Mouse (Mus musculus) heart, embryonic 16.5 days (tissue): Measurements from ENCODE around the gene Evi5. TPM values are rescaled to one million over a fixed set of nuclear protein-coding genes. Genes with fewer than 3 reads are reported as not detected.

Source experiments
- ATAC-seq: fragments of 200-750 bp; cut with Nextera tagmentation; replicated peaks from 2 replicates; pipeline ENCODE4 v1.8.0; 2017; ENCODE audit warnings: moderate number of reproducible peaks; ENCODE audit not compliant: insufficient read depth, low FRiP score; ENCODE audit errors: extremely low read depth
- H3K27ac ChIP-seq: fragments of 300-500 bp; sonication (generic); 2 replicates; pipeline ENCODE4 v1.5.1; 2014; ENCODE audit warnings: mild to moderate bottlenecking, low read length, control low read depth, moderate library complexity
- H3K27me3 ChIP-seq: fragments of 300-500 bp; sonication (generic); 2 replicates; pipeline ENCODE4 v1.6.1; 2014; ENCODE audit warnings: low read length, mixed read lengths; ENCODE audit not compliant: control insufficient read depth, insufficient read depth
- H3K36me3 ChIP-seq: fragments of 300-500 bp; sonication (generic); 2 replicates; pipeline ENCODE4 v1.6.1; 2014; ENCODE audit not compliant: control insufficient read depth, insufficient read depth
- H3K4me1 ChIP-seq: fragments of 300-500 bp; sonication (generic); 2 replicates; pipeline ENCODE4 v1.6.1; 2014; ENCODE audit warnings: low read length, mixed read lengths; ENCODE audit not compliant: control insufficient read depth, insufficient read depth
- H3K4me2 ChIP-seq: fragments of 300-500 bp; sonication (generic); 2 replicates; pipeline ENCODE4 v1.6.1; 2014; ENCODE audit warnings: low read depth, mild to moderate bottlenecking, control low read depth, low read length
- H3K4me3 ChIP-seq: fragments of 300-500 bp; sonication (generic); 2 replicates; pipeline ENCODE4 v1.5.1; 2014; ENCODE audit warnings: mild to moderate bottlenecking, control low read depth, low read length
- H3K9ac ChIP-seq: fragments of 300-500 bp; sonication (generic); 2 replicates; pipeline ENCODE4 v1.6.1; 2014; ENCODE audit warnings: low read length, control low read depth
- H3K9me3 ChIP-seq: fragments of 300-500 bp; sonication (generic); replicated peaks from 2 replicates; pipeline ENCODE4 v1.6.1; 2016; ENCODE audit warnings: low read length; ENCODE audit not compliant: control insufficient read depth
- WGBS: fragments of 180-500 bp; shearing (Covaris S2); extraction: QIAGEN DNeasy Blood & Tissue Kit; methylation state at CpG from one replicate; pipeline ENCODE4 v1.1.7; 2014; 5-methylcytosine and 5-hydroxymethylcytosine counted together
- polyA plus RNA-seq: library from polyadenylated mRNA; unstranded; fragments of >200 nt; fragmentation: Nextera tagmentation; extraction: Ambion mirVana; gene quantifications from 2 replicates; pipeline ENCODE4 v1.2.1, GENCODE M21; 2015

The Evi5 gene
- polyA plus RNA-seq, 1 experiment from 2014 or later, result 41.0 TPM

- WGBS, result 65% methylated on average over 5 of the region's 5 CpGs
- Histone ChIP-seq H3K4me2 (no peak overlapping the region), H3K27ac (no peak overlapping the region), H3K4me1 (peaks cover 2% of the 10 kb centered on the region; the same call in 1 of the 2 replicates), H3K9me3 (no peaks in the 10 kb centered on the region), H3K27me3 (no peaks in the 10 kb centered on the region), H3K4me3 (no peak overlapping the region), H3K9ac (no peak overlapping the region), H3K36me3 (no peaks in the 10 kb centered on the region)
- ATAC-seq, result no peak
These were observed 5.8 kb upstream of the Evi5 start for GRCm38 (mm10) chr5:107880710-107881109.

- peaks cover 26% of the 10 kb centered on the region for H3K4me1 ChIP-seq
- no peak for ATAC-seq
- H3K9ac ChIP-seq, result no peak overlapping the region
- H3K27me3 ChIP-seq, result no peaks in the 10 kb centered on the region
- 84% methylated on average over 1 of the region's 1 CpGs for WGBS
- no peaks in the 10 kb centered on the region for H3K9me3 ChIP-seq
- no peak overlapping the region for H3K27ac ChIP-seq
- H3K36me3 ChIP-seq, result no peaks in the 10 kb centered on the region
- H3K4me2 ChIP-seq, result no peak overlapping the region
- no peak overlapping the region for H3K4me3 ChIP-seq
These were observed 2.1 kb upstream of the Evi5 start for GRCm38 (mm10) chr5:107877053-107877452.

GRCm38 (mm10) chr5:107875261-107875611 is 329 bp upstream of the Evi5 start:
- no peak for ATAC-seq
- no peaks in the 10 kb centered on the region for H3K36me3 ChIP-seq
- no peaks in the 10 kb centered on the region for H3K27me3 ChIP-seq
- H3K4me2 ChIP-seq, result peak overlapping the region; percentile 57
- H3K4me3 ChIP-seq, result no peak overlapping the region
- peak overlapping the region; percentile 94 for H3K27ac ChIP-seq
- H3K4me1 ChIP-seq, result peaks cover 27% of the 10 kb centered on the region
- no peaks in the 10 kb centered on the region for H3K9me3 ChIP-seq
- peak overlapping the region; percentile 46; the same call in 1 of the 2 replicates for H3K9ac ChIP-seq

DNA sequence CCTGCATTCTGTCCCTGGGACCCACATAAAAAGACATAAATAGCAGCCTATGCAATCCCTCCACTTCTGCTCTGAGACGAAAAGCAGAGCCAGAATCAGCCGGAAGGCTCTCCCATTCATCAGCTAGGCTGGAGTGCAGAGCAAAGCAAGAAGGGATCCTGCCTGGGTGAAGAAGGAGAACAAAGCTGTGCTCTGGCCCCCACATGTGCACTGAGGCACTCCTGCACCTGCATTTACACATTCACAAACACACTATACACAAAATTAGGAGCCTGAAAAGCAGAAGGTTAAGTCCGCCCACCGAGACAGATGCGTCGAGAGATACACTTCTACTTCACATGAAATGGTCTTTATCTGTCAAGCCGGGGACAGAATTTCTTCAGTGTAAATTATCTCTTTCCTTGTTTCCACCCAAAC is 1.0 kb downstream of the Evi5 start:
- H3K4me2 ChIP-seq, result peak overlapping the region; percentile 57
- peak; percentile 37 for ATAC-seq
- no peaks in the 10 kb centered on the region for H3K36me3 ChIP-seq
- no peaks in the 10 kb centered on the region for H3K27me3 ChIP-seq
- WGBS, result 30% methylated on average over 7 of the region's 7 CpGs
- peak overlapping the region; percentile 94 for H3K27ac ChIP-seq
- peak overlapping the region; percentile 8 for H3K4me3 ChIP-seq
- peak overlapping the region; percentile 55 for H3K9ac ChIP-seq
- peaks cover 27% of the 10 kb centered on the region for H3K4me1 ChIP-seq
- H3K9me3 ChIP-seq, result no peaks in the 10 kb centered on the region

DNA sequence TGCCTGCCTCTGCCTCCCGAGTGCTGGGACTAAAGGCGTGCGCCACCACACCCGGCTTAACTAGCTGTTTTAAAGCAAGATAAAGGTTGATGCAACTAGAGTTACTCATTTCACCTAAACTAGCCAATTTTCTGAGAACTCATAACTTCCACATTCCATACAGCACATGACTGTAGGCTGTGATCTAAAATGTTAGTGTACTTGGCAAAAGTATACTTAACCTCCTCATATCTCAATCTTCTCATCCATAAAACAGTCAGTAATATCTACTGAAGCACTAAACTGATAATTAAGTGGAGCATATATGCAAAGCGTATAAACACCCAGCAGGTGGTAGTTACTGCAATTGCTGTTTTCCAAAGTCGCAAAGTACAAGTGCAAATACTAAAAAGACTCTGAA is 1.6 kb downstream of the Evi5 start:
- Histone ChIP-seq H3K4me3 (no peak overlapping the region), H3K9me3 (no peaks in the 10 kb centered on the region), H3K4me2 (0 out of 2 replicates have a peak overlapping the region, but pooled peaks have one; percentile 19), H3K27ac (peak overlapping the region; percentile 94), H3K27me3 (no peaks in the 10 kb centered on the region), H3K9ac (no peak overlapping the region; the same call in 1 of the 2 replicates), H3K4me1 (peaks cover 27% of the 10 kb centered on the region), H3K36me3 (no peaks in the 10 kb centered on the region)
- WGBS, result 84% methylated on average over 6 of the region's 6 CpGs
- no peak for ATAC-seq

- Histone ChIP-seq H3K4me3 (no peak overlapping the region), H3K27me3 (no peaks in the 10 kb centered on the region), H3K4me2 (no peak overlapping the region), H3K27ac (no peak overlapping the region), H3K9me3 (no peaks in the 10 kb centered on the region), H3K9ac (no peak overlapping the region), H3K36me3 (no peaks in the 10 kb centered on the region), H3K4me1 (peaks cover 35% of the 10 kb centered on the region)
- 48% methylated on average over 2 of the region's 2 CpGs for WGBS
- no peak for ATAC-seq
These were observed 5.2 kb downstream of the Evi5 start for GRCm38 (mm10) chr5:107869701-107870100.

DNA sequence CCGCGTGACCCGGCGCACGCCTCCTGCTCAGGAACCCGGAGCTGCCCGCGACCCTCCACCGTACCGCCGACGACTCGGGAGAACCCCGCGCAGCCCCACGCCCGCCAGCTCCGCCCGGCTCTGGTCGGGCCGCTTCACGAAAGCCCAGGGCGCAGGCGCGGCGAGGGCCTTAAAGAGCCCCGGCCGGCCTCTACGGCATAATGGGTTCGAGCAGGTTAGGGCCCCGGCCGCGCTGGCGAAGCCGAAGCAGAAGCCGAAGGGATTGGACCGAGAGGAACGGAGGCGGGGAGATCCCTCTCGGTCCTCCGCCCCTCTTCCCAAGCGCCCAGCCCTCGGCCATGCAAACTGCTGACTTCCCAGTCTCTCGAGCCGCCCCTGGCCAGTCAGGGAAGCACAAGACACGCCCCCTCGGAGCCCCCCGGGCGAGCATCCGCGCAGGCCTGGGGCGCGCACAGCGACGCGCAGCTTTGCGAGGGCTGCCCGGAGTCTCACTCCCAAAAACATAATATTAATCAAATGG is 5.9 kb downstream of the Evi5 start:
- Histone ChIP-seq H3K9me3 (no peaks in the 10 kb centered on the region), H3K4me2 (peak overlapping the region; percentile 56), H3K4me3 (peak overlapping the region; percentile 92), H3K27ac (peak overlapping the region; percentile 99), H3K36me3 (no peaks in the 10 kb centered on the region), H3K27me3 (no peaks in the 10 kb centered on the region), H3K9ac (peak overlapping the region; percentile 98), H3K4me1 (peaks cover 33% of the 10 kb centered on the region)
- ATAC-seq, result peak; percentile 98
- under 1% methylated on average over 58 of the region's 58 CpGs for WGBS

DNA sequence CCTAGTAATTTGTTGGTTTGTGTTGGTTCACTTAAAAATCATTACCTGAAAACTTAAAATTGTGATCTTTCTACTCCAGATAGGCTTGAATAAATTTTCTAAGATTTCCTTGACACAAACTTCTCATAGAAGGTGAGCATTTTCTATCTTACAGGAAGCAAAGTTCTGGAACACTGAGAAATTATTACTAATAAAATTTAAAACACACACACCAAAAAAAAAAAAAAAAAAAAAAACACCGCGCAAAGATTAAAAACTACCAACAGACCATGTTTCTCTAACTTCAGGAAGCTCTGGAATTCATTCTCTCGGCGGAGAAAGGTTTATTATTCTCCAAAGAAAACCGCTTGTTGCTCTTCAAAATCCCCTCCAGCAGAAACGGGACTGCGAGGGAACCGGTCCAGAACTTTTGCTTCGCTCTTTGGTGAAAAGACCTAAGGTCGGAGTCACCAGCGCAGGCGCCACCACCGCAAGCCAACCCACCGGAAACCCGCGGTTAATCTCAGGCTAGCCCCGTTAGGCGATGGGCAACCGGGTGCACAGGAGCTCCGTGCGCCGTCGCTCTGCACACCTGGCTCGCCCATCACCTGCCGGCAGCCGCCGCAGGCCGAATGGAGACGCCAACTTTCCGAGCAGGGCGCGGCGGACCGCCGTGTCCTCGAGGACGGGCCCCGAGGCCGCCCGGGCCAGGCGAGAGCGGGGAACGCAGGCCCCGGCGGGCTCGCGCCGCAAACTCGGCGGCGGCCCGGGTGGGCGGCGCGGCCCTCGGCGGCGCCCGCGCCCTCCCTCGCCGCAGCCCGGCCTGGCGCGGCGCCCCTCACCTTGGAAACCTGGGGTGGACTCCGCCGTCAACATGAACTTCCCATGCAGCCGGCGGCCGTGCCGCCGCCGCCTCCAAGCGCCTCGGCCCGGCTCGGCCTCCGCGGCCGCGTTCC is 6.7 kb downstream of the Evi5 start:
- WGBS, result under 1% methylated on average over 70 of the region's 82 CpGs
- Histone ChIP-seq H3K27ac (peak overlapping the region; percentile 99), H3K9me3 (no peaks in the 10 kb centered on the region), H3K36me3 (no peaks in the 10 kb centered on the region), H3K9ac (peak overlapping the region; percentile 98), H3K4me3 (peak overlapping the region; percentile 92), H3K4me1 (peaks cover 32% of the 10 kb centered on the region), H3K27me3 (no peaks in the 10 kb centered on the region), H3K4me2 (peak overlapping the region; percentile 56)
- ATAC-seq, result peak; percentile 57
